Mouse (Mus musculus) layer of hippocampus, postnatal 36 days (tissue): ENCODE results near the gene Uevld. TPM values are rescaled to one million over a fixed set of nuclear protein-coding genes. Genes with fewer than 3 reads are reported as not detected.

ENCODE experiments used
- total RNA-seq, 2 experiments: library from RNA; stranded (reverse); gene quantifications; 2 replicates each; pipeline ENCODE4 v1.2.3; 2021

Uevld gene
- total RNA-seq, 2 experiments from 2014 or later, result 15.5 to 18.3 TPM

Other genes with a start within 250 kb of the Uevld start
- 10 to 100 TPM; 10.3 to 11.3 TPM for gene Saal1, start 247.8 kb downstream of the Uevld start, total RNA-seq
- not detected for gene Saa3, start 242.8 kb downstream of the Uevld start, total RNA-seq
- gene Saa4, start 225.9 kb downstream of the Uevld start, total RNA-seq, result not detected
- not detected for gene Saa1, start 215.5 kb downstream of the Uevld start, total RNA-seq
- gene Saa2, start 206.7 kb downstream of the Uevld start, total RNA-seq, result not detected
- 10 to 100 TPM; 16.2 to 16.4 TPM for gene Hps5, start 162.5 kb downstream of the Uevld start, total RNA-seq
- gene Gtf2h1, start 162.4 kb downstream of the Uevld start, total RNA-seq, result 10 to 100 TPM; 36.9 to 37.2 TPM
- 100 to 1,000 TPM; 286 to 311 TPM for gene Ldha, start 117.1 kb downstream of the Uevld start, total RNA-seq
- not detected for gene Ldhc, start 97.3 kb downstream of the Uevld start, total RNA-seq
- 10 to 100 TPM; 73.0 to 80.2 TPM for gene Tsg101, start 38.6 kb downstream of the Uevld start, total RNA-seq
- not detected for gene Gm9999, start 25.1 kb upstream of the Uevld start, total RNA-seq
- 10 to 100 TPM; 16.3 to 16.5 TPM for gene Spty2d1, start 49.9 kb upstream of the Uevld start, total RNA-seq
- gene Tmem86a, start 92.1 kb upstream of the Uevld start, total RNA-seq, result 10 to 100 TPM; 11.9 to 12.5 TPM
- gene Ptpn5, start 175.2 kb upstream of the Uevld start, total RNA-seq, result 10 to 100 TPM; 92.7 to 95.8 TPM
- not detected for gene Mrgpra6, start 246.4 kb upstream of the Uevld start, total RNA-seq